Mouse (Mus musculus) megakaryocyte, adult 5-6 weeks (primary cell): ENCODE measurements around the gene Tpm4. TPM values are rescaled to one million over a fixed set of nuclear protein-coding genes. Genes with fewer than 3 reads are reported as not detected.
A peak's percentile ranks its signal among the peaks of the same experiment; 100 is the strongest.

Source experiments
- ATAC-seq: 2 replicates; pipeline ENCODE4 v1.8.0; 2016; ENCODE audit warnings: mild to moderate bottlenecking, inconsistent platforms; ENCODE audit not compliant: poor library complexity, severe bottlenecking
- total RNA-seq, 2 experiments: library from RNA; stranded (forward) in 1 of 2; stranded (reverse) in 1 of 2; fragments of 153-499, 151-499 nt in 1 of 2; fragments of 221-1000, 200-1000 nt in 1 of 2; gene quantifications; 2 replicates each; pipeline versions ENCODE4 v1.2.3 to v1.2.4; 2015 to 2017

Gene Tpm4
- total RNA-seq, 2 experiments from 2014 or later: 308 to 545 TPM

GRCm38 (mm10) chr8:72138456-72138855, 3.7 kb downstream of the Tpm4 start:
- no peak for ATAC-seq

DNA sequence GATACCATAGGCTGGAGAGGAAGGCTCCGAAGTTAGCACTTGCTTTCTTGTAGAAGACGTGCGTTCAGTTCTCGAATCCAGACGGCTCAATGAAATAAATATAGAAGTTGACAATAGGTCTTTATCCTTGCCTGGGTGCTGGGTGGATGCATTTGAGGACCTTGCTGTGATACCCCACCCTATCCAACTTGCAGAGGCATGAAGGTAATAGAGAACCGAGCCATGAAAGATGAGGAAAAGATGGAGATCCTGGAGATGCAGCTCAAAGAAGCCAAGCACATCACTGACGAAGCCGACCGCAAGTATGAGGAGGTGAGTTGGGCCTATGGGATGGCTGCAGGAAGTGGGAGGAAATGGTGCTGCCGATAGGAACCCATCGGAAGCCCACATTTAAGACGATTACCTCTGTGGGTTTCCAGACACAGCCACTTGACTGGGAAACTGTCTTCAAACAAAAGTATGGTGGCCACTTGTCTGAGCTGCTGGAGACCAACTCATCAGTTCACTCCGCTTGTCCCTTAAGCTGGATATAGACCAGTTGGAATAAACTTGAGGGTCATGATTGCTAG, 8.6 kb downstream of the Tpm4 start:
- no peak for ATAC-seq

DNA sequence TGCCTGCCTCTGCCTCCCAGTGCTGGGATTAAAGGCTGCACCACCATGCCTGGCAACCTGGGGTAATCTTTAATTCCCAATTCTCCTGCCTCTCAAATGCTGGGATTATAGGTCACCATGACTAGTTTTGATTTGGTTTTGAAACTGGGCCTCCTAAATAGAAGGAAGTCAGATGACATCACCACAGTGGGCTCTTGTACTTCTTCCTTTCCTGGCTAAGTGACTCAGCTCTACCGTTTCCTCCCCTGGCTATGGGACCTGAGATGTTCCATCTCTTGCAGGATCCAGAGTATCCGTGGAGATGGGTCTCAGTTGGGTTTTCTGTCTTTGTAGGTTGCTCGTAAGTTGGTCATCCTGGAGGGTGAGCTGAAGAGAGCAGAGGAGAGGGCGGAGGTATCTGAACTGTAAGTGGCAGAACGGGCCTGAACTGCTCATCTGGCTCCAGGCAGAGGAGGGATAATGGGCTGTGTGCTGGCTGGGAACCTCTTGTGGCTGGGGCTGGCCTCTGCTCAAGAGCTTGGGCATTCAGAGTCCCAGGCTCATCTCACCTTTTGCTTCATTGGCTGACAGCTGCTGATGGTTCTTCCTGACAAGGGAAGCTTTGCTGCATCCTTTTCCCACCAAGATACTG, 9.7 kb downstream of the Tpm4 start:
- ATAC-seq: peak; percentile 91

DNA sequence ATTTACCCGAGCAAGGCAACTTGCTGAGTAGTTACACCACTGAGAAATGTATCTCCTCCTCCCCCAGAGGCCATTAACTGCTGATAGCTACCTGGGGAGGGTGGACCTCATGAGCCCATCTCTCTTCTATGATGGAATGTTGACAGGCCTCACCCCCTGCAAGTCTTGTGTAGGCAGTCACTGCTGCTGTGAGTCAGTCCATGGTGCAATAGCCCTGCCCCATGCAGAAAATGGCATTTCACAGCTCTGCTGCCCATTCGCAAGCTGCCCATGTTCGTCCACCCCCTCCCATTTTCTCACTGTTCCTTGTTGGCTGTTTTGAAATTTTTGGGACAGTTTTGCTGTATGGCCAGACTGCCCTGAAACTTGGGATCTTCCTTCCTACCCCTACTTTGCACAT, 10.7 kb downstream of the Tpm4 start:
- ATAC-seq: peak; percentile 46

- ATAC-seq: no peak
Measured at GRCm38 (mm10) chr8:72146056-72146455, 11.3 kb downstream of the Tpm4 start.

DNA sequence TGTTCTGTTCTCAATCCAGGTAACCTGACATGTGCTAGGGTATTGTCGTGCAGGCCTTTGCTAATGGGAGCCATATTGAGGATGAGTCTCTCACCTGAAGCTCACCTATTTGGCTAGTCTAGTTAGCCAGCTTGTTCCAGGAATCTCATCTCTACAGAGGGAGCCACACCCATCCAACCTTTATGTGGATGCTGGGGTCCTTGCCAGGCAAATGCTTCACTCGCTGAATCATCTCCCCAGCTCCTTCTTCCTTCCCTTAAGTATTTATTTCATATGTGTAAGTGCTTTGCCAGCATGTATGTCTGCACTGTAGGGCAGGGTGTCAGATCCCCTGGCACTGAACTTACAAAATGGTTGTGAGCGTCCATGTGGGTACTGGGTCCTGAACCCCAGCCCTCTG, 11.8 kb downstream of the Tpm4 start:
- no peak for ATAC-seq

DNA sequence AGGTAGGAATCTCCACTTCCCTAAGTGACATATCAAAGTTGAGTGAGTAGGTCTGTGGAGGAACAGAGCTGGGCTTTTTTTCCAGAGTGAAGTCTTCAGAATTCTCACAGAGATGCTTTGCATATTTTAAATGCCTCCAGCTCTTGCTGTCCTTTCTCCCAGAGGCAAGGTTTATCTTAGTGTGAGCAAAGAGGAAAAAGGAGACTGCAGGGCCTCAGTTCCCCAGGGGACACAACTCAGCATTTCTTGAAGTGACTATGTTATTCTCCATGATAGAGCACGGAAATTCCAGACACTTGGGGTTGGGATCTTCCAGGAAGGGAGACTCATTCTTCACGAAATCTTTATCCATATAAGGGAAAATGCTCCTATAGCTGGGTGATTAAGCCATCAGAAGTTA, 12.5 kb downstream of the Tpm4 start:
- no peak for ATAC-seq

- ATAC-seq: no peak
Measured at GRCm38 (mm10) chr8:72149056-72149455, 14.3 kb downstream of the Tpm4 start.

- ATAC-seq: peak; percentile 95
Measured at GRCm38 (mm10) chr8:72151418-72152078, 16.8 kb downstream of the Tpm4 start.

DNA sequence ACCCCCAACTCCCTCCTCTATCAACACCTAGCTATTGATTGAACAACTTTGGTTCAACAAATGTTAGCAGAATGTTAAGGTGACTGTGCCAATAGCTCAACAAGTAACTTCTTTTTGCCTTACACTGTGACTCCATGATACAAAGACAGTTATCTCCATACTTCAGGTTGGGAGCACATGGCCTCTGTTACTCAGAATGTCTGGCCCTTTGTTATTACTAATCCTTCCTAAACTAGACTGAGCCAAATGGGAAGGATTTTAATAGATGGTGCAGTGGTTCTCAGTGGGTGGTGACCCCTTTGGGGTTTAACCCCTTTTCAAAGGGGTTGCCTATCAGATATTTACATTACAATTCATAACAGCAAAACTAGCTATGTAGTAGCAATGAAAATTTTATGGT, 18.6 kb downstream of the Tpm4 start:
- no peak for ATAC-seq

GRCm38 (mm10) chr8:72158096-72158495, 23.3 kb downstream of the Tpm4 start:
- no peak for ATAC-seq

DNA sequence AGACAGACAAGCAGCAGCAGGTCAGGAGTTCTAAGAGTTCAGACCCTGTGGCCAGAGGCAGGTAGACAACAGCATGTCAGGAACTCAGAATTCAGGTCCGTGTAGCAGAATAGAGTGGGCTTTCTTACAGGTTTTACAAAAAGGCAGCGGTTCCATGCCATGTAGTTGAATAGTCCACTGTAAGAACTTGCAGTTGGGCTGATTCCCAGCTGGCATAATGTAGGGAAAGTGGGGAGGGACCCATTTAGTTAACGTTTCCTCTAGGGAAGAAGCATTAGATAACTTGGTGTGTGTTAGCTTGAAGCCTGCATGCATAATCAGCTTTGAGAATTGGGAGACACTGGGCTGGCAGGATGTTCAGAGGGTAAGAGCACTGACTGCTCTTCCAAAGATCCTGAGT, 24.0 kb downstream of the Tpm4 start:
- ATAC-seq: no peak

GRCm38 (mm10) chr8:72160007-72160406, 25.2 kb downstream of the Tpm4 start:
- no peak for ATAC-seq

DNA sequence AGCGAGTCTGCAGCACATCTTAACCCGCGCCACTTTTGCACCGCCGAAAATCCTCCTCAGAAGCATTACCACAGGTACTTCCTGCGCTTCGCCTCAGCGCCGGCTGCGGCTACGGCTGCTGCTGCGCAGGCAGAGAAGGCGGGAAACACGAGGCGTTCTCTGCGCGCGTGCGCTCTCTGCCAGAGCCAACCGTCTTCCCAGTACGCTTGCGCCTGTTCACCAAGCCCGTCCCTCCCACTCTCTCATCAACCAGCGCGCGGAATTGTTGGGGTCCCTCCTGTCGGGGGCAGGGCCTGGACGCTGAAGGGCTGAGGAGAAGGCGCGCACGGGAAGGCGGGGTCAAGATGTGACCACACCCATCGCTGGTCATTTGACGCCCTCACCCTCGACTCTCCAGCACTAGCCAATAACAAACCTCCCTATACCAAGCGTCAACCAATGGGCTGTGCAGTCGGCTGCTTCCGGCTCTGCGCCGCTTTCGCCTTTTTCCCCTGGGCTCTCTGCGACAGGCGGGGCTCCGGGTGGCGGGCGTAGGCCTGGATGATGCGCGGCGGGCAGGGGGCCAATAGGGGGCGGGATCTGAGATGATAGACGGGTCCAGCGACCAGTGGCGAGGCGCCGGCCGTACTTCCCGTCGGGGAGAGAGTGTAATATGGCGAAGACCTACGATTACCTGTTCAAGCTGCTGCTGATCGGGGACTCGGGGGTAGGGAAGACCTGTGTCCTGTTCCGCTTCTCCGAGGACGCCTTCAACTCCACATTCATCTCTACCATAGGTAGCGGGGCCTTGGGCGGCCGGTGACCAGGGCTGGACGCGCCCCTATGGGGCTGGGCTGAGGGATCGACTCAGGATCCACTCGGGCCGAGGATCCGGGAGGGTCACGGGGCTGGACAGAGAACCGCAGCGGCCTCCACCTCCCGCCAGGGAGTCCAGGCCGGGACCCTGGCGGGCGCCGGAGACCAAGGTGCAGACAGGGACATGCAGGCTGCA, 26.2 kb downstream of the Tpm4 start, which contains the start of gene Rab8a:
Gene Rab8a (plus strand): TSS at position 494 of the 991 bp plus-strand sequence.
- ATAC-seq: peak; percentile 86

- ATAC-seq: no peak
Measured at GRCm38 (mm10) chr8:72162821-72163220, 28.0 kb downstream of the Tpm4 start.

GRCm38 (mm10) chr8:72169098-72169668, 34.4 kb downstream of the Tpm4 start:
- ATAC-seq: peak; percentile 96

DNA sequence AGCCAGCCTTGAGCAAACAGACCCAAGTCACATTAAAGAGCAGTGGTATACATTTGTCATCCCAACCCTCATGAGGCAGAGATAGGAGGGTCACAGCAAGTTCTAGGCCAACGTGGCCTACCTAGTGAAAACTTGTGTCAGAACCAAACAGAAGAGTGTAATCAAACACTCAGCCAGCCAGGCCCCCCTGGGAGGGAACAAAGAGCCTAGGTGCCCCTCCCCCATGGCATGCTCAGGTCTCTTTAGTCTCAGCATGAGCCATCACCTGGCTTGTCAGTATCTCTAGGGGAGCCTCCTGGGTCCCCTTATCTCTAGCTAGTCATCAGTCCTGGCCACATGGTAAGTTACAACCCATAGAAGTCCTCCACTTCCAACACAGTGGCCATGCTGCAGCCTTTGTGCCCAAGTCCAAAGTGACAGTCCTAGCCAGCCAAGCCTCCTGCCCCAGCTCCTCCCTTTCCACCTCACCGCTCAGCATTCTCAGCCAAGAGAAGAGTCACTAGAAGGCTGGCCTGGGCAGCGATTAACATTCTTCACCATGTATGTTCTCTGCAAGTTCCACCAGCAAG, 35.0 kb downstream of the Tpm4 start:
- ATAC-seq: peak; percentile 2; the same call in 1 of the 2 replicates

GRCm38 (mm10) chr8:72177346-72177925, 42.7 kb downstream of the Tpm4 start:
- ATAC-seq: peak; percentile 83

GRCm38 (mm10) chr8:72183554-72184202, 48.9 kb downstream of the Tpm4 start:
- peak; percentile 92 for ATAC-seq
